Mouse (Mus musculus) T-cell, adult 66 days (primary cell): ENCODE measurements around the gene Tex52. TPM values are rescaled to one million over a fixed set of nuclear protein-coding genes. Genes with fewer than 3 reads are reported as not detected.

Source experiments
- total RNA-seq, 2 experiments: library from RNA; stranded (reverse); gene quantifications; 3 replicates in 1 of 2; 4 replicates in 1 of 2; pipeline ENCODE4 v1.2.4; 2023

The Tex52 gene
- under 1 TPM; 0.44 to 0.96 TPM for total RNA-seq

GRCm38 (mm10) chr6:128375192-128375591 is at the start of gene Tex52, which contains the start of gene Gm44596:
Gene Tex52, plus strand, starts transcription at chr6:128375456.
Gene Gm44596, plus strand, starts transcription at chr6:128375503.

DNA sequence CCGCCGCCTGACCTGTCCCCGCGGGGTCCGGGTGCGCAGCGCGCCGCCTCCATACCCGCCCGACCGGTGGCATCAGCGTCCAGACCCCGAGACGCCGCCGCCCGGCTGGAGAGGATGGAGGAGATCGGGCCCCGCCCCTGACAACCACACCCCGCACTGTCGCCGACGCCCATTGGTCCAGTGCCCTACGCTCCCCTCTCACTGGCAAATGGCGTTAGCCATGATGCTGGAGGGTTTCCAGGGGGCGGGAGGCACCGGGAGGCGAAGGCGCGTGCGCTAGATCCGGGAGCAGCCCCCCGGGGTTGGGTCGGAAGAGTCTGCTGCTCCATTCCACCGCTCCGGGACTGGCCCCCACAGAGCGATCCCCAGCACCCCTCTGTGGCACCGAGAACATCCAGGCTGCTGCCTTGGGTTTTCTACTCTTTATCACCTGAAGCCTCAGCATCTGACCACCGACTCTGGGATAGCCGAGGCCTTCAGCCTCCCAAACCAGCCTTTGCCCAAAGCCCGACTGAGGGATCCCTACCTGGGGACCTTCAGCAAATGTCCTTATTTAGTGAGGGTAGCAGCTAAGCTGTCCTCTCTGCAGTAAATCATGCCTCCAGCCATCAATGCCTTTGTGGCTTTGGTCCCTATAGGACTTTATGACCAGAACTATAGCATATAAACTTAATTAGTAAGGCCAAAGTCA is 19.4 kb upstream of the Tex52 start, which contains the start of gene Tulp3:
TSS of gene Tulp3 (minus strand) at position 126 of the 691 bp plus-strand sequence.

GRCm38 (mm10) chr6:128362381-128363006 is 12.8 kb upstream of the Tex52 start, which contains the start of the genes Rhno1 and Foxm1:
Gene Rhno1, minus strand, starts transcription at chr6:128362911.
Gene Foxm1, plus strand, starts transcription at chr6:128362967.

DNA sequence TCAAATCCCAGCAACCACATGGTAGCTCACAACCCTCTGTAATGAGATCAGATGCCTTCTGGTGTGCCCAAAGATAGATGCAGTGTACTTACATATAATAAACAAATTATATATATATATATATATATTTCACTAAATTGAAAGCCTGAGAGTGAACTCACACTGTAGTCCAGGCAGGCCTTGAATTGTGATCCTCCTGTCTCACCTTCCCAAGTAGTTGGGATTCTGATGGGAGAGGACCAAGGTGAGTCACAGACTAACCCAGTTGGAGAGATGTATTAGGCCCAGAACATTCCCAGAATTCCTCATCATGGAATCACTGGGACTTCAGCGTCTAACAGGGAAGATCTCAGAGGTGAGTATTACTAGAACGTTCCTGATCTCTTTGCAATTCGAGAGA is 23.7 kb downstream of the Tex52 start, which contains the start of gene Nrip2:
TSS of gene Nrip2 (plus strand) at position 301 of the 400 bp plus-strand sequence.

DNA sequence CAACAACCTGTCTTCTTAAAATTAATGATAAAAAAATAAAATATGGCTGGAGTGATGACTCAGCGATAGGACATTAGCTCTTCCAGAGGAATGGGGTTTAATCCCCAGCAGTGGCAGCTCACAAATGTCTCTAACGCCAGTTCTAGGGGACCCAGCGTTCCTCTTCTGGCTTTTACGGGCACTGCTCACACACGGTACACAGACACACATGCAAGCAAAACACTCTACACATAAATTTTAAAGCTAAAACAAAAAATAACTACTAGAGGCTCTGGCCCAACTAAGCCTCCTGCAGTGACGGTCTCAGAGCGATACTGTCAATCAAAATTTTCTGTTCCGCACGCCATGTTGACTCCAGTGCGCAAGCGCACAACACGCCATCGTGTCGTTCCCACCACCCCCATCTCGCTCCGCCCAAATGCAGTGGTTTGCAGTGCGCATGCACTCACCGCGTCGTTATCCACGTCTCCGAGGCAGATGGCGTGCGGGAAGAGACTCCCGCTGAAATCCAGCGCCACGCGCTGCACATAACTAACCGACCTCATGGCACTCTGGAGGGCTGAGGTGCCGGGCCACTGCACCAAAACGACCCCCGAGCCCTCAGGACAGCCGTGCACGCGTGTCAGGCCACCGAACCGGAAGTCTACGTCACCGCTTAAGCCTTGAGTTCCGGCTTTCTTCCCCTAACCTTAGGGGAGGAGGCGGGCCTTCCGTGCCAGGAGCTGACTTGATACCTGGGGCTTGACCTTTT is 49.2 kb downstream of the Tex52 start, which contains the start of gene Itfg2:
TSS of gene Itfg2 (minus strand) at position 663 of the 751 bp plus-strand sequence.

Other genes starting within 250 kb of the Tex52 start
- 1 to 10 TPM; 7.0 to 7.1 TPM for gene Tspan9, start 231.9 kb upstream of the Tex52 start, total RNA-seq
- gene Tead4, start 74.6 kb upstream of the Tex52 start, total RNA-seq = not detected
- gene Tulp3, start 19.6 kb upstream of the Tex52 start, total RNA-seq = 1 to 10 TPM; 4.3 to 6.8 TPM
- gene Rhno1, start 12.5 kb upstream of the Tex52 start, total RNA-seq = 10 to 100 TPM; 44.5 to 47.4 TPM
- gene Foxm1, start 12.5 kb upstream of the Tex52 start, total RNA-seq = 10 to 100 TPM; 11.1 to 16.5 TPM
- not detected for gene Gm44596, start within 50 bp of the Tex52 start, total RNA-seq
- not detected for gene Nrip2, start 23.8 kb downstream of the Tex52 start, total RNA-seq
- gene Itfg2, start 49.5 kb downstream of the Tex52 start, total RNA-seq = 10 to 100 TPM; 57.6 to 70.7 TPM
- 100 to 1,000 TPM in 1 of 2 experiments, 10 to 100 TPM in 1; 99.0 to 120 TPM for gene Fkbp4, start 63.2 kb downstream of the Tex52 start, total RNA-seq
- gene Pzp, start 151.3 kb downstream of the Tex52 start, total RNA-seq = not detected
- not detected for gene A2ml1, start 206.2 kb downstream of the Tex52 start, total RNA-seq
- 1 to 10 TPM in 1 of 2 experiments, under 1 TPM in 1; 0.96 to 1.0 TPM for gene Klrb1a, start 248.1 kb downstream of the Tex52 start, total RNA-seq